Mouse (Mus musculus) adrenal gland, adult 8-10 months (tissue): ENCODE measurements around the gene Lysmd1. TPM values are rescaled to one million over a fixed set of nuclear protein-coding genes. Genes with fewer than 3 reads are reported as not detected.

ENCODE experiments used
- DNase-seq: peaks from one replicate; pipeline ENCODE4 v3.0.0; 2022
- microRNA-seq, 2 experiments: library from miRNA; unstranded; fragments of <30 nt; microRNA quantifications; one replicate each; pipeline ENCODE4 v1.2.0; 2022
- total RNA-seq, 4 experiments: library from RNA; stranded (reverse); gene quantifications; 2 replicates each; pipeline ENCODE4 v1.2.4; 2022

Lysmd1 gene
- total RNA-seq, 4 experiments from 2014 or later, result 8.4 to 11.4 (median 10.4) TPM

GRCm38 (mm10) chr3:95174011-95174592, 40.2 kb downstream of the Lysmd1 start:
- peak; percentile 66 for DNase-seq

GRCm38 (mm10) chr3:95176500-95176899, 42.6 kb downstream of the Lysmd1 start:
- no peak for DNase-seq

- no peak for DNase-seq
Measured at GRCm38 (mm10) chr3:95177583-95177982, 43.7 kb downstream of the Lysmd1 start.

- DNase-seq, result no peak
Measured at GRCm38 (mm10) chr3:95178948-95179347, 45.1 kb downstream of the Lysmd1 start.

- no peak for DNase-seq
Measured at GRCm38 (mm10) chr3:95179890-95180289, 46.0 kb downstream of the Lysmd1 start.

- peak; percentile 46 for DNase-seq
Measured at GRCm38 (mm10) chr3:95181841-95182240, 48.0 kb downstream of the Lysmd1 start.

- no peak for DNase-seq
Measured at GRCm38 (mm10) chr3:95184796-95185577, 51.1 kb downstream of the Lysmd1 start.

- no peak for DNase-seq
Measured at GRCm38 (mm10) chr3:95186100-95186499, 52.2 kb downstream of the Lysmd1 start.

GRCm38 (mm10) chr3:95186888-95187287, 53.0 kb downstream of the Lysmd1 start:
- DNase-seq, result no peak

Small RNA genes within 50 kb of the gene (microRNA-seq; reads per million reads assigned to microRNA genes)
- 0 reads per million in 2 experiments for gene Mir8099-1

Other genes starting within 250 kb of the Lysmd1 start
- 100 to 1,000 TPM; 313 to 362 (median 341) TPM for gene Psmb4, start 247.1 kb upstream of the Lysmd1 start, total RNA-seq
- 10 to 100 TPM; 43.1 to 69.2 (median 57.5) TPM for gene Selenbp1, start 201.0 kb upstream of the Lysmd1 start, total RNA-seq
- 10 to 100 TPM; 27.2 to 56.5 (median 40.3) TPM for gene Rfx5, start 180.0 kb upstream of the Lysmd1 start, total RNA-seq
- gene Pi4kb, start 159.4 kb upstream of the Lysmd1 start, total RNA-seq, result 10 to 100 TPM; 59.3 to 87.5 (median 74.9) TPM
- gene Zfp687, start 118.6 kb upstream of the Lysmd1 start, total RNA-seq, result 10 to 100 TPM; 33.8 to 57.6 (median 46.8) TPM
- gene Psmd4, start 91.5 kb upstream of the Lysmd1 start, total RNA-seq, result 100 to 1,000 TPM; 219 to 265 (median 258) TPM
- gene Pip5k1a, start 27.2 kb upstream of the Lysmd1 start, total RNA-seq, result 10 to 100 TPM; 47.4 to 69.4 (median 54.9) TPM
- 10 to 100 TPM; 54.8 to 72.9 (median 63.4) TPM for gene Vps72, start 23.1 kb upstream of the Lysmd1 start, total RNA-seq
- 1 to 10 TPM in 1 of 4 experiments, under 1 TPM in 1, not detected in 2; 0.56 to 1.5 TPM for gene Tmod4, start 9.6 kb upstream of the Lysmd1 start, total RNA-seq
- 10 to 100 TPM; 30.8 to 58.2 (median 43.5) TPM for gene Scnm1, start 77 bp upstream of the Lysmd1 start, total RNA-seq
- 1 to 10 TPM; 1.8 to 5.0 (median 3.2) TPM for gene Tnfaip8l2, start 8.3 kb downstream of the Lysmd1 start, total RNA-seq
- 10 to 100 TPM in 2 of 4 experiments, 1 to 10 TPM in 2; 4.0 to 13.1 (median 8.0) TPM for gene Sema6c, start 26.4 kb downstream of the Lysmd1 start, total RNA-seq
- gene Gabpb2, start 83.8 kb downstream of the Lysmd1 start, total RNA-seq, result 10 to 100 TPM; 21.4 to 40.8 (median 28.2) TPM
- 100 to 1,000 TPM in 2 of 4 experiments, 10 to 100 TPM in 2; 81.4 to 119 (median 97.4) TPM for gene Cdc42se1, start 94.6 kb downstream of the Lysmd1 start, total RNA-seq
- gene Mllt11, start 98.1 kb downstream of the Lysmd1 start, total RNA-seq, result 1 to 10 TPM; 6.6 to 7.1 (median 6.8) TPM
- gene Gm128, start 107.5 kb downstream of the Lysmd1 start, total RNA-seq, result under 1 TPM in 1 of 4 experiments, not detected in 3; 0.19 TPM
- gene Bnipl, start 117.1 kb downstream of the Lysmd1 start, total RNA-seq, result under 1 TPM in 1 of 4 experiments, not detected in 3; 0.75 TPM
- gene Mindy1, start 147.3 kb downstream of the Lysmd1 start, total RNA-seq, result 100 to 1,000 TPM; 127 to 191 (median 150) TPM
- 10 to 100 TPM; 26.8 to 34.8 (median 31.7) TPM for gene Prune1, start 148.0 kb downstream of the Lysmd1 start, total RNA-seq
- 1 to 10 TPM; 1.9 to 4.2 (median 3.0) TPM for gene Anxa9, start 173.1 kb downstream of the Lysmd1 start, total RNA-seq
- gene Cers2, start 180.7 kb downstream of the Lysmd1 start, total RNA-seq, result 100 to 1,000 TPM; 211 to 272 (median 241) TPM
- gene Setdb1, start 223.1 kb downstream of the Lysmd1 start, total RNA-seq, result 10 to 100 TPM; 22.2 to 38.1 (median 27.8) TPM